Mouse (Mus musculus): Measurements from ENCODE around the gene Olfr1128. TPM values are rescaled to one million over a fixed set of nuclear protein-coding genes. Genes with fewer than 3 reads are reported as not detected.
"Not testable (repeated sequence)": the region's sequence is repeated elsewhere in the genome, so short reads cannot be mapped to it uniquely, and the experiment has no call there.

Olfr1128 gene
- total RNA-seq (2021) = not detected

- no peak for DNase-seq
- intact Hi-C loops (cut with DNase I) = no loop called here
Measured at GRCm38 (mm10) chr2:87545442-87545841, at the start of gene Olfr1128. Olfr1128 (minus strand) TSS chr2:87545542.

- intact Hi-C loops (cut with DNase I); DNase-seq: not testable (repeated sequence)
Measured at GRCm38 (mm10) chr2:87573602-87574001, 28.3 kb upstream of the Olfr1128 start, which contains the start of gene Olfr1129. Olfr1129 (plus strand) TSS chr2:87573902.

- intact Hi-C loops (cut with DNase I) = no loop called here
- no peak for DNase-seq
Measured at GRCm38 (mm10) chr2:87534826-87535225, 10.5 kb downstream of the Olfr1128 start.

GRCm38 (mm10) chr2:87531496-87531895 is 13.8 kb downstream of the Olfr1128 start, which contains the start of gene Olfr153:
Olfr153 (plus strand) TSS chr2:87531796.
- no peak for DNase-seq
- intact Hi-C loops (cut with DNase I) = no loop called here

GRCm38 (mm10) chr2:87525899-87526616 is 19.3 kb downstream of the Olfr1128 start:
- intact Hi-C loops (cut with DNase I) = not testable (repeated sequence)

GRCm38 (mm10) chr2:87520651-87521050 is 24.7 kb downstream of the Olfr1128 start:
- peak; percentile 23 to 38 for DNase-seq
- intact Hi-C loops (cut with DNase I) = no loop called here

More at GRCm38 (mm10) chr2:87525899-87526616, 19.3 kb downstream of the Olfr1128 start:
- DNase-seq = not testable (repeated sequence)

GRCm38 (mm10) chr2:87516581-87516980 is 28.8 kb downstream of the Olfr1128 start:
- intact Hi-C loops (cut with DNase I) = no loop called here
- DNase-seq = no peak

GRCm38 (mm10) chr2:87515457-87516060 is 29.8 kb downstream of the Olfr1128 start:
- intact Hi-C loops (cut with DNase I) = no loop called here
- DNase-seq = no peak

- intact Hi-C loops (cut with DNase I) = no loop called here
- no peak for DNase-seq
Measured at GRCm38 (mm10) chr2:87515046-87515445, 30.3 kb downstream of the Olfr1128 start.

- DNase-seq = no peak
- intact Hi-C loops (cut with DNase I) = no loop called here
Measured at GRCm38 (mm10) chr2:87506265-87506664, 39.1 kb downstream of the Olfr1128 start, which contains the start of gene Pramel6. Pramel6 (plus strand) TSS chr2:87506565.

- intact Hi-C loops (cut with DNase I); DNase-seq: not testable (repeated sequence)
Measured at GRCm38 (mm10) chr2:87496993-87497392, 48.3 kb downstream of the Olfr1128 start, which contains the start of gene Pramel7. Pramel7 (minus strand) TSS chr2:87497093.

Other genes starting within 250 kb of the Olfr1128 start
- gene Olfr1118, start 238.0 kb downstream of the Olfr1128 start, total RNA-seq (2021) = not detected
- gene Olfr1120, start 190.7 kb downstream of the Olfr1128 start, total RNA-seq (2021) = not detected
- not detected for gene Olfr1121, start 175.6 kb downstream of the Olfr1128 start, total RNA-seq (2021)
- not detected for gene Olfr1122, start 159.7 kb downstream of the Olfr1128 start, total RNA-seq (2021)
- not detected for gene Olfr1123, start 128.9 kb downstream of the Olfr1128 start, total RNA-seq (2021)
- not detected for gene Olfr1124, start 115.3 kb downstream of the Olfr1128 start, total RNA-seq (2021)
- gene Olfr1126, start 91.6 kb downstream of the Olfr1128 start, total RNA-seq (2021) = not detected
- gene Pramel7, start 48.4 kb downstream of the Olfr1128 start, total RNA-seq (2021) = not detected
- gene Pramel6, start 39.0 kb downstream of the Olfr1128 start, total RNA-seq (2021) = not detected
- gene Olfr153, start 13.7 kb downstream of the Olfr1128 start, total RNA-seq (2021) = not detected
- not detected for gene Olfr1129, start 28.4 kb upstream of the Olfr1128 start, total RNA-seq (2021)
- not detected for gene Olfr1130, start 60.7 kb upstream of the Olfr1128 start, total RNA-seq (2021)
- not detected for gene Olfr1131, start 81.6 kb upstream of the Olfr1128 start, total RNA-seq (2021)
- not detected for gene Olfr1132, start 92.0 kb upstream of the Olfr1128 start, total RNA-seq (2021)
- not detected for gene Olfr1133, start 101.8 kb upstream of the Olfr1128 start, total RNA-seq (2021)
- not detected for gene Olfr1134, start 112.9 kb upstream of the Olfr1128 start, total RNA-seq (2021)
- not detected for gene Olfr1135, start 128.1 kb upstream of the Olfr1128 start, total RNA-seq (2021)
- gene Olfr1136, start 148.4 kb upstream of the Olfr1128 start, total RNA-seq (2021) = not detected
- not detected for gene Olfr1137, start 167.6 kb upstream of the Olfr1128 start, total RNA-seq (2021)
- not detected for gene Olfr1138, start 194.4 kb upstream of the Olfr1128 start, total RNA-seq (2021)
- gene Olfr1140, start 198.2 kb upstream of the Olfr1128 start, total RNA-seq (2021) = not detected
- not detected for gene Olfr1141, start 208.4 kb upstream of the Olfr1128 start, total RNA-seq (2021)
- not detected for gene Olfr152, start 233.9 kb upstream of the Olfr1128 start, total RNA-seq (2021)

Data from heart, postnatal 36 days (tissue).